Mouse (Mus musculus) embryonic facial prominence, embryonic 15.5 days (tissue): ENCODE data around the gene Pdxk. TPM values are rescaled to one million over a fixed set of nuclear protein-coding genes. Genes with fewer than 3 reads are reported as not detected.

Experiments used
- ATAC-seq: fragments of 200-750 bp; cut with Nextera tagmentation; 2 replicates; pipeline ENCODE4 v1.8.0; 2017; ENCODE audit warnings: low read depth, moderate TSS enrichment; ENCODE audit not compliant: insufficient number of reproducible peaks, low FRiP score, low TSS enrichment
- H3K27ac ChIP-seq: fragments of 300-500 bp; sonication (generic); replicated peaks from 2 replicates; pipeline ENCODE4 v1.5.1; 2015; ENCODE audit warnings: mild to moderate bottlenecking, inconsistent platforms
- H3K27me3 ChIP-seq: fragments of 300-500 bp; sonication (generic); 2 replicates; pipeline ENCODE4 v1.6.1; 2015; ENCODE audit warnings: inconsistent platforms
- H3K36me3 ChIP-seq: fragments of 300-500 bp; sonication (generic); 2 replicates; pipeline ENCODE4 v1.6.1; 2015; ENCODE audit warnings: mild to moderate bottlenecking, inconsistent platforms
- H3K4me1 ChIP-seq: fragments of 300-500 bp; sonication (generic); 2 replicates; pipeline ENCODE4 v1.6.1; 2015; ENCODE audit warnings: inconsistent platforms
- H3K4me2 ChIP-seq: fragments of 300-500 bp; sonication (generic); replicated peaks from 2 replicates; pipeline ENCODE4 v1.6.1; 2015; ENCODE audit warnings: mild to moderate bottlenecking, inconsistent platforms
- H3K4me3 ChIP-seq: fragments of 300-500 bp; sonication (generic); replicated peaks from 2 replicates; pipeline ENCODE4 v1.5.1; 2015; ENCODE audit warnings: mild to moderate bottlenecking, inconsistent platforms
- H3K9ac ChIP-seq: fragments of 300-500 bp; sonication (generic); 2 replicates; pipeline ENCODE4 v1.6.1; 2015; ENCODE audit warnings: inconsistent platforms
- H3K9me3 ChIP-seq: fragments of 300-500 bp; sonication (generic); replicated peaks from 2 replicates; pipeline ENCODE4 v1.6.1; 2016; ENCODE audit warnings: inconsistent platforms
- WGBS: fragments of 180-500 bp; shearing (Covaris S2); methylation state at CpG from one replicate; pipeline ENCODE4 v1.1.7; 2015; 5-methylcytosine and 5-hydroxymethylcytosine counted together
- polyA plus RNA-seq: library from polyadenylated mRNA; unstranded; fragments of >200 nt; fragmentation: Nextera tagmentation; extraction: Ambion mirVana; gene quantifications from 2 replicates; pipeline ENCODE4 v1.2.1, GENCODE M21; 2015

Pdxk gene
- polyA plus RNA-seq, 1 experiment from 2014 or later = 14.1 TPM

GRCm38 (mm10) chr10:78458348-78459111 is 6.2 kb downstream of the Pdxk start:
- H3K9me3 ChIP-seq = no peaks in the 10 kb centered on the region
- no peaks in the 10 kb centered on the region for H3K27me3 ChIP-seq
- no peak for ATAC-seq
- no peak overlapping the region for H3K9ac ChIP-seq
- no peak overlapping the region for H3K4me2 ChIP-seq
- H3K4me1 ChIP-seq = peaks cover 26% of the 10 kb centered on the region
- peak overlapping the region; percentile 51; the same call in 1 of the 2 replicates for H3K27ac ChIP-seq
- H3K36me3 ChIP-seq = no peaks in the 10 kb centered on the region
- 71% methylated on average over 5 of the region's 5 CpGs for whole genome bisulfite sequencing
- no peak overlapping the region for H3K4me3 ChIP-seq

GRCm38 (mm10) chr10:78457495-78458347 is 7.1 kb downstream of the Pdxk start:
- no peak for ATAC-seq
- H3K9me3 ChIP-seq = no peaks in the 10 kb centered on the region
- peak overlapping the region; percentile 51; the same call in 1 of the 2 replicates for H3K27ac ChIP-seq
- no peaks in the 10 kb centered on the region for H3K27me3 ChIP-seq
- WGBS = 32% methylated on average over 10 of the region's 10 CpGs
- H3K9ac ChIP-seq = no peak overlapping the region
- peak overlapping the region; percentile 24 for H3K4me2 ChIP-seq
- H3K4me3 ChIP-seq = no peak overlapping the region
- no peaks in the 10 kb centered on the region for H3K36me3 ChIP-seq
- H3K4me1 ChIP-seq = peaks cover 19% of the 10 kb centered on the region

GRCm38 (mm10) chr10:78456696-78457095 is 8.1 kb downstream of the Pdxk start:
- ATAC-seq = no peak

GRCm38 (mm10) chr10:78452641-78453040 is 12.1 kb downstream of the Pdxk start:
- Histone ChIP-seq H3K4me2 (no peak overlapping the region), H3K4me3 (no peak overlapping the region), H3K9ac (no peak overlapping the region), H3K4me1 (peaks cover 3% of the 10 kb centered on the region), H3K27ac (no peak overlapping the region), H3K36me3 (peaks cover 16% of the 10 kb centered on the region; the same call in 1 of the 2 replicates), H3K27me3 (no peaks in the 10 kb centered on the region), H3K9me3 (no peaks in the 10 kb centered on the region)
- ATAC-seq = no peak
- WGBS = 64% methylated on average over 4 of the region's 4 CpGs

More at GRCm38 (mm10) chr10:78456696-78457095, 8.1 kb downstream of the Pdxk start:
- Histone ChIP-seq H3K27me3 (no peaks in the 10 kb centered on the region), H3K4me3 (no peak overlapping the region), H3K27ac (no peak overlapping the region), H3K4me2 (no peak overlapping the region), H3K9ac (no peak overlapping the region), H3K9me3 (no peaks in the 10 kb centered on the region), H3K4me1 (peaks cover 19% of the 10 kb centered on the region), H3K36me3 (no peaks in the 10 kb centered on the region)
- 54% methylated on average over 13 of the region's 13 CpGs for WGBS

GRCm38 (mm10) chr10:78450761-78451160 is 14.0 kb downstream of the Pdxk start:
- Histone ChIP-seq H3K4me3 (no peak overlapping the region), H3K4me1 (no peaks in the 10 kb centered on the region), H3K9ac (no peak overlapping the region), H3K27me3 (no peaks in the 10 kb centered on the region), H3K4me2 (no peak overlapping the region), H3K36me3 (peaks cover 16% of the 10 kb centered on the region; the same call in 1 of the 2 replicates), H3K9me3 (no peaks in the 10 kb centered on the region), H3K27ac (no peak overlapping the region)
- WGBS = 90% methylated on average over 5 of the region's 5 CpGs
- ATAC-seq = no peak

GRCm38 (mm10) chr10:78447396-78447795 is 17.4 kb downstream of the Pdxk start:
- no peak overlapping the region for H3K4me2 ChIP-seq
- H3K9me3 ChIP-seq = no peaks in the 10 kb centered on the region
- H3K36me3 ChIP-seq = peaks cover 28% of the 10 kb centered on the region
- WGBS = 83% methylated on average over 3 of the region's 3 CpGs
- ATAC-seq = no peak
- no peak overlapping the region for H3K9ac ChIP-seq
- no peak overlapping the region for H3K27ac ChIP-seq
- H3K4me1 ChIP-seq = no peaks in the 10 kb centered on the region
- H3K4me3 ChIP-seq = no peak overlapping the region
- H3K27me3 ChIP-seq = no peaks in the 10 kb centered on the region

GRCm38 (mm10) chr10:78446195-78446594 is 18.6 kb downstream of the Pdxk start:
- Histone ChIP-seq H3K4me1 (no peaks in the 10 kb centered on the region), H3K4me2 (no peak overlapping the region), H3K9ac (no peak overlapping the region), H3K27me3 (no peaks in the 10 kb centered on the region), H3K4me3 (no peak overlapping the region), H3K27ac (no peak overlapping the region), H3K9me3 (no peaks in the 10 kb centered on the region), H3K36me3 (peaks cover 33% of the 10 kb centered on the region)
- ATAC-seq = no peak
- 89% methylated on average over 3 of the region's 3 CpGs for WGBS

GRCm38 (mm10) chr10:78442292-78442691 is 22.5 kb downstream of the Pdxk start:
- Histone ChIP-seq H3K27me3 (no peaks in the 10 kb centered on the region), H3K9ac (no peak overlapping the region), H3K4me3 (no peak overlapping the region), H3K4me2 (no peak overlapping the region), H3K36me3 (peaks cover 17% of the 10 kb centered on the region), H3K4me1 (no peaks in the 10 kb centered on the region), H3K9me3 (no peaks in the 10 kb centered on the region), H3K27ac (no peak overlapping the region)
- WGBS = 90% methylated on average over 3 of the region's 3 CpGs
- no peak for ATAC-seq

GRCm38 (mm10) chr10:78441606-78442005 is 23.2 kb downstream of the Pdxk start:
- WGBS = 72% methylated on average over 5 of the region's 5 CpGs

GRCm38 (mm10) chr10:78440812-78441211 is 24.0 kb downstream of the Pdxk start:
- Histone ChIP-seq H3K9me3 (no peaks in the 10 kb centered on the region), H3K27ac (no peak overlapping the region), H3K36me3 (peaks cover 17% of the 10 kb centered on the region), H3K4me2 (no peak overlapping the region), H3K27me3 (no peaks in the 10 kb centered on the region), H3K4me1 (no peaks in the 10 kb centered on the region), H3K4me3 (no peak overlapping the region), H3K9ac (no peak overlapping the region)
- no peak for ATAC-seq
- WGBS = 69% methylated on average over 9 of the region's 9 CpGs

More at GRCm38 (mm10) chr10:78441606-78442005, 23.2 kb downstream of the Pdxk start:
- Histone ChIP-seq H3K27me3 (no peaks in the 10 kb centered on the region), H3K27ac (no peak overlapping the region), H3K36me3 (peaks cover 17% of the 10 kb centered on the region), H3K4me1 (no peaks in the 10 kb centered on the region), H3K4me3 (no peak overlapping the region), H3K9me3 (no peaks in the 10 kb centered on the region), H3K4me2 (no peak overlapping the region), H3K9ac (no peak overlapping the region)
- ATAC-seq = no peak

GRCm38 (mm10) chr10:78439990-78440389 is 24.8 kb downstream of the Pdxk start:
- ATAC-seq = no peak
- WGBS = 75% methylated on average over 7 of the region's 7 CpGs
- Histone ChIP-seq H3K27ac (no peak overlapping the region), H3K9me3 (no peaks in the 10 kb centered on the region), H3K4me2 (no peak overlapping the region), H3K4me1 (no peaks in the 10 kb centered on the region), H3K9ac (no peak overlapping the region), H3K27me3 (no peaks in the 10 kb centered on the region), H3K36me3 (peaks cover 17% of the 10 kb centered on the region), H3K4me3 (no peak overlapping the region)
